Mouse (Mus musculus) heart, postnatal 0 days (tissue): ENCODE data around the gene Msh4. TPM values are rescaled to one million over a fixed set of nuclear protein-coding genes. Genes with fewer than 3 reads are reported as not detected.

Experiments used
- ATAC-seq: fragments of 200-750 bp; cut with Nextera tagmentation; 2 replicates; pipeline ENCODE4 v1.8.0; 2017; ENCODE audit warnings: low read depth, moderate number of reproducible peaks, moderate library complexity; ENCODE audit not compliant: insufficient read depth
- DNase-seq: peaks from one replicate; pipeline ENCODE4 v3.0.0-alpha.2; 2016; ENCODE audit warnings: low spot score
- H3K27ac ChIP-seq: fragments of 300-500 bp; sonication (generic); 2 replicates; pipeline ENCODE4 v1.5.1; 2014; ENCODE audit warnings: low read depth, mild to moderate bottlenecking
- H3K27me3 ChIP-seq: fragments of 300-500 bp; sonication (generic); 2 replicates; pipeline ENCODE4 v1.6.1; 2014; ENCODE audit warnings: low read length, mixed read lengths; ENCODE audit not compliant: control insufficient read depth, insufficient read depth
- H3K36me3 ChIP-seq: fragments of 300-500 bp; sonication (generic); replicated peaks from 2 replicates; pipeline ENCODE4 v1.6.1; 2014; ENCODE audit warnings: low read length, mixed read lengths; ENCODE audit not compliant: control insufficient read depth, insufficient read depth
- H3K4me1 ChIP-seq: fragments of 300-500 bp; sonication (generic); 2 replicates; pipeline ENCODE4 v1.6.1; 2014; ENCODE audit warnings: antibody characterized with exemption; ENCODE audit not compliant: control insufficient read depth, insufficient read depth
- H3K4me2 ChIP-seq: fragments of 300-500 bp; sonication (generic); 2 replicates; pipeline ENCODE4 v1.6.1; 2014; ENCODE audit warnings: low read depth, mild to moderate bottlenecking, low read length, moderate library complexity
- H3K4me3 ChIP-seq: fragments of 300-500 bp; sonication (generic); 2 replicates; pipeline ENCODE4 v1.5.1; 2014; ENCODE audit warnings: low read depth, low read length
- H3K9ac ChIP-seq: fragments of 300-500 bp; sonication (generic); replicated peaks from 2 replicates; pipeline ENCODE4 v1.6.1; 2014; ENCODE audit warnings: low read depth, low read length, mixed read lengths
- H3K9me3 ChIP-seq: fragments of 300-500 bp; sonication (generic); replicated peaks from 2 replicates; pipeline ENCODE4 v1.6.1; 2016; ENCODE audit warnings: low read length; ENCODE audit not compliant: control insufficient read depth
- CTCF ChIP-seq: IDR thresholded peaks from 2 replicates; pipeline ENCODE4 v1.5.1; 2016; ENCODE audit warnings: antibody characterized with exemption, control low read depth, low read depth
- EP300 ChIP-seq: IDR thresholded peaks from 2 replicates; pipeline ENCODE4 v1.6.1; 2016; ENCODE audit warnings: antibody characterized with exemption, low read depth
- WGBS: fragments of 180-500 bp; shearing (Covaris S2); extraction: QIAGEN DNeasy Blood & Tissue Kit; methylation state at CpG from one replicate; pipeline ENCODE4 v1.1.7; 2014; 5-methylcytosine and 5-hydroxymethylcytosine counted together
- polyA plus RNA-seq: library from polyadenylated mRNA; unstranded; fragments of >200 nt; fragmentation: Nextera tagmentation; extraction: Ambion mirVana; gene quantifications from 2 replicates; pipeline ENCODE4 v1.2.1, GENCODE M21; 2015
- total RNA-seq: library from RNA; depleted of rRNA; stranded (reverse); fragments of >200 nt; gene quantifications from 2 replicates; pipeline ENCODE4 v1.2.3, GENCODE M21; 2014; ENCODE audit warnings: low replicate concordance; rRNA removed

Msh4 gene
- total RNA-seq (not detected in 2 replicates), polyA plus RNA-seq (0.07 TPM in 2 replicates)

DNA sequence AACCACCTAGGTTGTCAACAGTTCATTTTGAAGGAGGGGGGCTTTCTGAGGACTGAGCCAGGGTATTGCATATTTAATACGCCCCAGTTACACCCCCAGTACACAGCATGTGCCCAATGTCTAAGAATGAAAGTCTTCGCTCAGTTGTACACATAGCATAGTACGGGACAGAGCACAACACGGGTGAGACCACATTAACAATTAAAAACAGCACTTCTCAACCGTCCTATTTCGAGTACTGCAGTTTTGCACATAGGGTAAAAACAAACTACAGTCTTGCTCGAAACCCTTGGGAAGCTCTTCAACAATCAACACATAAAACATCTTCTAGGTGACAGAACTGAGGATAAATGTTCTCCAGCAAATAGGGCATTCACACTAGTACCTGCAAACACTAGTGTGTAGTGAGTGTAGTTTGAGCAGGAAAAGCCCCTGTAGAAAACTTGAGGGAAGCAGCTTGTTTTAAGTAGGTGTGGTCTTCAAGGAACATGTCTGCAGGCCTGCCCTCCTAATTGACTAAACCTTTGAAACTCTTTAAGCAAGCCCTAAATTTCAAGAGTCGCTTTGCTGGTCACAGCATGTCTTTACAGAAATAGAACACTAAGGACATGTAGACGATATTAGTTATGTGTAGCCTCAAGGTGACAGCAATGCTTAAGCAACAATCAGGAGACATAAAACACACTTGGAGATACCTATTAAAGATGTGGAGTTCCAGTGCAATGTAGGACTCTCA is at the start of gene Msh4:
Gene Msh4 (minus strand): TSS at position 3 of the 736 bp plus-strand sequence.
- DNase-seq: no peak
- H3K9me3 ChIP-seq: no peaks in the 10 kb centered on the region
- no peaks in the 10 kb centered on the region for H3K27me3 ChIP-seq
- 71% methylated on average over 9 of the region's 9 CpGs for WGBS
- H3K4me2 ChIP-seq: no peak within 1 kb of the TSS
- H3K36me3 ChIP-seq: peaks cover 81% of the 10 kb centered on the region
- no peak within 1 kb of the TSS for H3K4me3 ChIP-seq
- ATAC-seq: no peak
- H3K27ac ChIP-seq: peak within 1 kb of the TSS; percentile 37; the same call in 1 of the 2 replicates
- TF ChIP-seq EP300 (no peak), CTCF (no peak)
- peaks cover 30% of the 10 kb centered on the region for H3K4me1 ChIP-seq
- no peak within 1 kb of the TSS for H3K9ac ChIP-seq

GRCm38 (mm10) chr3:153948176-153948575 is 42.2 kb upstream of the Msh4 start:
- H3K36me3 ChIP-seq: no peaks in the 10 kb centered on the region
- DNase-seq: no peak
- H3K27me3 ChIP-seq: no peaks in the 10 kb centered on the region
- ATAC-seq: no peak
- WGBS: 39% methylated on average over 2 of the region's 2 CpGs
- H3K27ac ChIP-seq: no peak overlapping the region
- H3K9me3 ChIP-seq: no peaks in the 10 kb centered on the region
- no peak overlapping the region for H3K4me3 ChIP-seq
- H3K9ac ChIP-seq: no peak overlapping the region
- no peak for TF ChIP-seq EP300
- no peak for TF ChIP-seq CTCF
- H3K4me1 ChIP-seq: peaks cover 13% of the 10 kb centered on the region
- no peak overlapping the region for H3K4me2 ChIP-seq

- WGBS: 74% methylated on average over 4 of the region's 4 CpGs
- Histone ChIP-seq H3K4me2 (no peak overlapping the region), H3K9me3 (no peaks in the 10 kb centered on the region), H3K36me3 (no peaks in the 10 kb centered on the region), H3K4me3 (no peak overlapping the region), H3K27me3 (no peaks in the 10 kb centered on the region), H3K9ac (no peak overlapping the region), H3K27ac (no peak overlapping the region), H3K4me1 (peaks cover 22% of the 10 kb centered on the region)
- TF ChIP-seq EP300: no peak
- no peak for TF ChIP-seq CTCF
- no peak for ATAC-seq
- no peak for DNase-seq
Observed at GRCm38 (mm10) chr3:153947271-153947670, 41.3 kb upstream of the Msh4 start.

DNA sequence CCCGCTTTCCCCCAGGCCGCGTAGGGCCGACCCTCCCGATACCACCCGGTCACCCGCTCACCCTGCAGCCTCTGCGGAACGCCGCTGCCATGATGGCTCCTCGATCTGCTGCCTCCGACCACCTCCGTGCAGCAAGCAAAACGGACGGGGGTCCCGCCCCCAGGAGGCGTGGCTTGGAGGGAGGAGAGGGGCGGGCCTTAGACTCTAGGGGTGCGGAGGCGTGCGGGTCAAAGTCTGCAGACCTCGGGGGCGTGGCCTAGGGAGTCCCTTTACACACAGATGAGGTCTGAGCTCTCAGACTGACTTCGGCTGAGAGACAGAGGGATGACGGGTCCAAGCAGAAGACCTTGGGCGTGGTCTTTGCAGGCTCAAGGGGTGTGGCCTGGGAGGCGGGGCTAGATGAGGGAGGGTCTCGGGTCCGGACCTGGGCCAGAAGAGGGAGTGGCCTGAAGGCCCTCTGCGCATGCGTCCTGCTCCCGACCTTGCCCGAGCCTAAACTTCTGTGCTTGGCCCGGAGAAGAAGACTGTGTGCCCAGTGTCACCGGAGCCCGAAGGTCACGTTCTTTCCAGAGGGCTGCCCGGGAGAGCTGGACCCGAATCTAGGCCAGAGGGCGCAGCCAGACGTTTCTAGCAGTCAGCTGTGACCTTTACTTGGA is 38.5 kb upstream of the Msh4 start, which contains the start of gene Acadm:
Gene Acadm (minus strand): TSS at position 298 of the 656 bp plus-strand sequence.
- DNase-seq (peak; percentile 99), ATAC-seq (peak; percentile 95)
- Histone ChIP-seq H3K27ac (peak within 1 kb of the TSS; percentile 96), H3K27me3 (no peaks in the 10 kb centered on the region), H3K9me3 (no peaks in the 10 kb centered on the region), H3K36me3 (peaks cover 13% of the 10 kb centered on the region), H3K4me2 (peak within 1 kb of the TSS; percentile 62), H3K4me1 (peaks cover 28% of the 10 kb centered on the region), H3K9ac (peak within 1 kb of the TSS; percentile 73), H3K4me3 (peak within 1 kb of the TSS; percentile 75)
- no peak; the same call in 1 of the 2 replicates for TF ChIP-seq CTCF
- TF ChIP-seq EP300: peak; percentile 73; the same call in 1 of the 2 replicates
- WGBS: under 1% methylated on average over 39 of the region's 41 CpGs

GRCm38 (mm10) chr3:153943901-153944334 is 38.0 kb upstream of the Msh4 start:
- Histone ChIP-seq H3K27ac (peak overlapping the region; percentile 96), H3K36me3 (peaks cover 17% of the 10 kb centered on the region), H3K9me3 (no peaks in the 10 kb centered on the region), H3K4me2 (peak overlapping the region; percentile 62), H3K4me1 (peaks cover 28% of the 10 kb centered on the region), H3K9ac (peak overlapping the region; percentile 73), H3K27me3 (no peaks in the 10 kb centered on the region), H3K4me3 (peak overlapping the region; percentile 75)
- under 1% methylated on average over 14 of the region's 19 CpGs for WGBS
- DNase-seq (peak; percentile 62), ATAC-seq (peak; percentile 17)
- TF ChIP-seq EP300: no peak
